Mouse (Mus musculus) liver, postnatal 0 days (tissue): ENCODE measurements around the gene Vps41.

Experiments
- CTCF ChIP-seq: sonication (generic); IDR thresholded peaks from 2 replicates; pipeline ENCODE4 v1.5.1; 2016; ENCODE audit warnings: antibody characterized with exemption, low read depth
- EP300 ChIP-seq: IDR thresholded peaks from 2 replicates; pipeline ENCODE4 v1.6.1; 2016; ENCODE audit warnings: antibody characterized with exemption, low read depth, mild to moderate bottlenecking

DNA sequence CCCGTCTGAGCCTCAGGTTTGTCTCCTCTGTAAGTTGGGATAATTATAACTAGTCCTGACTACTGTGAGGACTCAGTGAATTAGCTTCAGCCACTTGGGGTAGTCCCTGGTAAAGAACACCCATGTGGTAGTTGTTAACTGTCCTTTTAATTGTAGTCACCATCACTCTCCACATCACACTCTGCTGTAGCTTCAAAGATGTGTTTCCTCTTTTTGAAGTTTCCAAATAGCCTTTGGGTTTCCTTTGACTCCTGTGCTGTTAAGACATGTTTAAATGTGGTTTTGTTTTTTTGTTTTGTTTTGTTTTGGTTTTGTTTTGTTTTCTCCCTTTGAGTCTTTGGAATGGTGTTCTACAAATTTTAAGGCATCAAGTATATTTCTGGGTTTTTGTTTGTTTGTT lies 68.6 kb downstream of the Vps41 start:
- TF ChIP-seq CTCF = no peak
- TF ChIP-seq EP300 = no peak
